8 mouse cellular contexts compared by ENCODE assay signal in genomic region chr13:81136652-81137422, GRCm38 (mm10).
DNase-seq lines count a peak whose midpoint lies in the region; ATAC-seq and TF ChIP-seq lines count a peak whose summit lies in the region.

No protein-coding gene starts in this region.

- no peaks in the 10 kb centered on the region for H3K36me3 ChIP-seq in hindbrain, postnatal 0 days (ENCODE audit: insufficient read depth, low read length)
- no peaks in the 10 kb centered on the region for H3K36me3 ChIP-seq in hindbrain, embryonic 14.5 days (replicated peaks; ENCODE audit: control insufficient read depth, insufficient read depth)
- no peaks in the 10 kb centered on the region for H3K36me3 ChIP-seq in kidney, embryonic 16.5 days (ENCODE audit: insufficient read depth, low read length)
- no peaks in the 10 kb centered on the region for H3K36me3 ChIP-seq in lung, embryonic 16.5 days (ENCODE audit: control insufficient read depth, insufficient read depth, low read length)

- WGBS in hindbrain, postnatal 0 days, result 57% methylated on average over 11 of the region's 11 CpGs
- WGBS in hindbrain, embryonic 14.5 days, result 72% methylated on average over 11 of the region's 11 CpGs
- 50% methylated on average over 11 of the region's 11 CpGs for WGBS in kidney, embryonic 16.5 days
- 27% methylated on average over 11 of the region's 11 CpGs for WGBS in lung, embryonic 16.5 days

- H3K4me2 ChIP-seq in hindbrain, postnatal 0 days (ENCODE audit: low read depth, low read length), result no peak overlapping the region
- H3K4me2 ChIP-seq in hindbrain, embryonic 14.5 days (replicated peaks), result no peak overlapping the region
- no peak overlapping the region for H3K4me2 ChIP-seq in kidney, embryonic 16.5 days (replicated peaks; ENCODE audit: low read depth, low read length)
- peak overlapping the region; percentile 33 for H3K4me2 ChIP-seq in lung, embryonic 16.5 days (ENCODE audit: low read depth, low read length)

- no peak overlapping the region for H3K27ac ChIP-seq in hindbrain, postnatal 0 days
- H3K27ac ChIP-seq in hindbrain, embryonic 14.5 days, result no peak overlapping the region
- H3K27ac ChIP-seq in kidney, embryonic 16.5 days (ENCODE audit: low read length), result no peak overlapping the region; the same call in 1 of the 2 replicates
- H3K27ac ChIP-seq in lung, embryonic 16.5 days (ENCODE audit: low read length), result peak overlapping the region; percentile 66

- no peak for TF ChIP-seq CTCF in hindbrain, postnatal 0 days (IDR thresholded peaks at IDR 0.05; ENCODE audit: low read depth)

- DNase-seq in hindbrain, postnatal 0 days (ENCODE audit: low spot score), result peak; percentile 24
- DNase-seq in hindbrain, embryonic 14.5 days (ENCODE audit: low spot score), result no peak
- peak; percentile 93 for DNase-seq in adipocyte (ENCODE audit: low spot score)
- peak; percentile 84 for DNase-seq in heart, adult 18-20 months
- DNase-seq in c-Kit-positive CD71-positive TER-119-positive erythroid progenitor cells, embryonic 14.5 days (ENCODE audit: low spot score), result no peak
- DNase-seq in T-cell, adult 2 months (ENCODE audit: low spot score), result no peak

- no peaks in the 10 kb centered on the region for H3K27me3 ChIP-seq in hindbrain, postnatal 0 days (ENCODE audit: insufficient read depth, low read length)
- H3K27me3 ChIP-seq in hindbrain, embryonic 14.5 days (ENCODE audit: control insufficient read depth, insufficient read depth, low read length), result no peaks in the 10 kb centered on the region
- H3K27me3 ChIP-seq in kidney, embryonic 16.5 days (ENCODE audit: insufficient read depth, low read length), result no peaks in the 10 kb centered on the region
- no peaks in the 10 kb centered on the region for H3K27me3 ChIP-seq in lung, embryonic 16.5 days (ENCODE audit: control insufficient read depth, insufficient read depth, low read depth, low read length)

- H3K4me3 ChIP-seq in hindbrain, postnatal 0 days (ENCODE audit: low read length), result no peak overlapping the region
- no peak overlapping the region for H3K4me3 ChIP-seq in hindbrain, embryonic 14.5 days (replicated peaks; ENCODE audit: low read length)
- no peak overlapping the region for H3K4me3 ChIP-seq in kidney, embryonic 16.5 days (ENCODE audit: low read length)
- H3K4me3 ChIP-seq in lung, embryonic 16.5 days (ENCODE audit: low read length), result no peak overlapping the region

- peak; percentile 62 for ATAC-seq in hindbrain, postnatal 0 days
- ATAC-seq in hindbrain, embryonic 14.5 days (ENCODE audit: low FRiP score), result no peak
- ATAC-seq in kidney, embryonic 16.5 days (ENCODE audit: low FRiP score, low TSS enrichment), result peak; percentile 83; the same call in 1 of the 2 replicates
- ATAC-seq in lung, embryonic 16.5 days (ENCODE audit: low read depth), result peak; percentile 90

- no peak overlapping the region for H3K9ac ChIP-seq in hindbrain, postnatal 0 days (replicated peaks; ENCODE audit: low read length)
- H3K9ac ChIP-seq in hindbrain, embryonic 14.5 days, result no peak overlapping the region
- H3K9ac ChIP-seq in kidney, embryonic 16.5 days (replicated peaks; ENCODE audit: low read length), result no peak overlapping the region
- peak overlapping the region; percentile 46; the same call in 1 of the 2 replicates for H3K9ac ChIP-seq in lung, embryonic 16.5 days (ENCODE audit: low read length)

- H3K4me1 ChIP-seq in hindbrain, postnatal 0 days (ENCODE audit: insufficient read depth, low read length), result no peaks in the 10 kb centered on the region; the same call in 1 of the 2 replicates
- 0 out of 2 replicates have a peak, but pooled peaks cover 3% of the 10 kb centered on the region for H3K4me1 ChIP-seq in hindbrain, embryonic 14.5 days (replicated peaks; ENCODE audit: control insufficient read depth, insufficient read depth, low read length)
- H3K4me1 ChIP-seq in kidney, embryonic 16.5 days (ENCODE audit: insufficient read depth, low read length), result peaks cover 6% of the 10 kb centered on the region
- H3K4me1 ChIP-seq in lung, embryonic 16.5 days (replicated peaks; ENCODE audit: control insufficient read depth, insufficient read depth, low read length), result peaks cover 36% of the 10 kb centered on the region

- no peaks in the 10 kb centered on the region for H3K9me3 ChIP-seq in hindbrain, postnatal 0 days (ENCODE audit: low read length)
- H3K9me3 ChIP-seq in hindbrain, embryonic 14.5 days (ENCODE audit: control insufficient read depth, low read length), result no peaks in the 10 kb centered on the region
- no peaks in the 10 kb centered on the region for H3K9me3 ChIP-seq in kidney, embryonic 16.5 days (ENCODE audit: low read length)
- H3K9me3 ChIP-seq in lung, embryonic 16.5 days (ENCODE audit: control insufficient read depth, low read length), result no peaks in the 10 kb centered on the region

Comparison
In these comparisons a context has a peak if more than half of its experiments do, and no peak if none do; other contexts are left out.
1. DNase-seq: peak in hindbrain, postnatal 0 days (single experiment), adipocyte (single experiment) and heart, adult 18-20 months (2 of 2); none in hindbrain, embryonic 14.5 days (single experiment), c-Kit-positive CD71-positive TER-119-positive erythroid progenitor cells, embryonic 14.5 days (single experiment) and T-cell, adult 2 months (single experiment).